Mouse (Mus musculus): ENCODE results near the gene Tbxas1.

Gene Tbxas1

GRCm38 (mm10) chr6:38875258-38876070 lies at the start of gene Tbxas1:
Gene Tbxas1, plus strand, starts transcription at chr6:38875404.
- no peak for DNase-seq (ENCODE audit: low read depth, low spot score)

GRCm38 (mm10) chr6:38825886-38826285 lies 49.3 kb upstream of the Tbxas1 start:
- no peak for DNase-seq (ENCODE audit: low read depth, low spot score)

- DNase-seq (ENCODE audit: low read depth, low spot score): no peak
Observed at GRCm38 (mm10) chr6:38826857-38827256, 48.3 kb upstream of the Tbxas1 start.

GRCm38 (mm10) chr6:38827435-38827834 lies 47.8 kb upstream of the Tbxas1 start:
- no peak for DNase-seq (ENCODE audit: low read depth, low spot score)

GRCm38 (mm10) chr6:38828211-38828610 lies 47.0 kb upstream of the Tbxas1 start:
- no peak for DNase-seq (ENCODE audit: low read depth, low spot score)

- no peak for DNase-seq (ENCODE audit: low read depth, low spot score)
Observed at GRCm38 (mm10) chr6:38829452-38829851, 45.8 kb upstream of the Tbxas1 start.

GRCm38 (mm10) chr6:38833721-38834120 lies 41.5 kb upstream of the Tbxas1 start:
- no peak for DNase-seq (ENCODE audit: low read depth, low spot score)

- no peak for DNase-seq (ENCODE audit: low read depth, low spot score)
Observed at GRCm38 (mm10) chr6:38834727-38835126, 40.5 kb upstream of the Tbxas1 start.

GRCm38 (mm10) chr6:38835217-38835616 lies 40.0 kb upstream of the Tbxas1 start:
- no peak for DNase-seq (ENCODE audit: low read depth, low spot score)

- no peak for DNase-seq (ENCODE audit: low read depth, low spot score)
Observed at GRCm38 (mm10) chr6:38838061-38838460, 37.1 kb upstream of the Tbxas1 start.

GRCm38 (mm10) chr6:38839891-38840290 lies 35.3 kb upstream of the Tbxas1 start:
- DNase-seq (ENCODE audit: low read depth, low spot score): no peak

GRCm38 (mm10) chr6:38840380-38840779 lies 34.8 kb upstream of the Tbxas1 start:
- DNase-seq (ENCODE audit: low read depth, low spot score): no peak

GRCm38 (mm10) chr6:38840780-38841179 lies 34.4 kb upstream of the Tbxas1 start:
- no peak for DNase-seq (ENCODE audit: low read depth, low spot score)

- DNase-seq (ENCODE audit: low read depth, low spot score): no peak
Observed at GRCm38 (mm10) chr6:38841551-38841950, 33.7 kb upstream of the Tbxas1 start.

GRCm38 (mm10) chr6:38845117-38845516 lies 30.1 kb upstream of the Tbxas1 start:
- DNase-seq (ENCODE audit: low read depth, low spot score): no peak

GRCm38 (mm10) chr6:38845876-38846275 lies 29.3 kb upstream of the Tbxas1 start:
- DNase-seq (ENCODE audit: low read depth, low spot score): no peak

- DNase-seq (ENCODE audit: low read depth, low spot score): no peak
Observed at GRCm38 (mm10) chr6:38846330-38847195, 28.6 kb upstream of the Tbxas1 start.

- DNase-seq (ENCODE audit: low read depth, low spot score): no peak
Observed at GRCm38 (mm10) chr6:38847447-38847846, 27.8 kb upstream of the Tbxas1 start.

- no peak for DNase-seq (ENCODE audit: low read depth, low spot score)
Observed at GRCm38 (mm10) chr6:38847958-38848910, 27.0 kb upstream of the Tbxas1 start.

- no peak for DNase-seq (ENCODE audit: low read depth, low spot score)
Observed at GRCm38 (mm10) chr6:38850715-38851259, 24.4 kb upstream of the Tbxas1 start.

- no peak for DNase-seq (ENCODE audit: low read depth, low spot score)
Observed at GRCm38 (mm10) chr6:38851740-38852139, 23.5 kb upstream of the Tbxas1 start.
